Comparison of ENCODE assay signal across 9 mouse cellular contexts in the genomic region with DNA sequence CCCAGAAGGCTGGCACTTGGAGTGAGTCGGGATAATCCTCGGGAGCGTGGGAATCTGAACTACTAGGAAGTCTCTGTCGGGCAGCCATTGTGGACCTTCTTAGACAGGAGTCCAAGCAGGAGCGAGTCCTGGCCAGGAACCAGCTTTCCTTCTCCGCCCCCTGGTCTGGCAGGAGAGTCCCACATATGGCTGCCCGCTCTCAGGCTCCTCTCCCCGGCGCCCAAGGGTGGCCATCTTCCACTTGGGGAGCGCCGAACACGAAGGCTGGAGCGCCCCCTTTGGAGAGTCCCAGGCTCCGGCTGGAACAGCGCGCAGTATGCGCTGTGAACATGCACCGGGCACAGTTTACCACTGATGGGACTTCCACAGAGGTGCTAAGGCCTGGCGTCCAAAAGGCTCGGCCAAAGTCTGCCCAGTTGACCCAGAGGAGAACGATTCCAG. TPM values are rescaled to one million over a fixed set of nuclear protein-coding genes. Genes with fewer than 3 reads are reported as not detected.
DNase-seq lines count a peak whose midpoint lies in the region; ATAC-seq and TF ChIP-seq lines count a peak whose summit lies in the region.
"Had no signal": no experiment of that assay in that cellular context is flagged by ENCODE, and none has a peak within 500 bp of the region (broad histone marks: within the 10 kb centered on the region; RNA-seq: fewer than 3 reads in every experiment).

No protein-coding gene starts in this region.

- CTCF ChIA-PET in Patski (lab: Charles Lee): interaction anchor here (0.6 to 1.4 kb wide), 8 partner anchors 11 to 89 kb away, joined by 3 read pairs; partner anchors contain the start of gene Fads1

- H3K9ac ChIP-seq in hindbrain, embryonic 11.5 days (ENCODE audit: low read depth, low read length): peak overlapping the region; percentile 86
- H3K9ac ChIP-seq in lung, postnatal 0 days (replicated peaks; ENCODE audit: low read depth): peak overlapping the region; percentile 37; the same call in 1 of the 2 replicates

- H3K27ac ChIP-seq in hindbrain, embryonic 11.5 days (ENCODE audit: low read depth, low read length): peak overlapping the region; percentile 96
- H3K27ac ChIP-seq in lung, postnatal 0 days (ENCODE audit: low read length): peak overlapping the region; percentile 66

- no peaks in the 10 kb centered on the region for H3K9me3 ChIP-seq in hindbrain, embryonic 11.5 days (ENCODE audit: control insufficient read depth, low read length)
- H3K9me3 ChIP-seq in lung, postnatal 0 days (ENCODE audit: low read length): no peaks in the 10 kb centered on the region

- TF ChIP-seq EP300 in lung, postnatal 0 days (IDR thresholded peaks at IDR 0.05): no peak

- POLR2A ChIA-PET in Patski (lab: Charles Lee): interaction anchor here (0.6 to 1.6 kb wide), 2 partner anchors 21 to 38 kb away, joined by 4 to 7 read pairs; no protein-coding TSS in a partner anchor

- peak overlapping the region; percentile 75 for H3K4me2 ChIP-seq in hindbrain, embryonic 11.5 days (replicated peaks; ENCODE audit: low read depth, low read length)
- peak overlapping the region; percentile 88 for H3K4me2 ChIP-seq in lung, postnatal 0 days (replicated peaks; ENCODE audit: low read depth, low read length)

- in situ Hi-C loops in Patski (cut with MboI; ENCODE audit: low pct_unique_long_range_greater_than_20kb): no loop called here

- H3K4me3 ChIP-seq in hindbrain, embryonic 11.5 days (ENCODE audit: low read depth, low read length): peak overlapping the region; percentile 87
- peak overlapping the region; percentile 59 for H3K4me3 ChIP-seq in lung, postnatal 0 days (ENCODE audit: low read depth, low read length)

- no peaks in the 10 kb centered on the region for H3K27me3 ChIP-seq in Patski
- H3K27me3 ChIP-seq in hindbrain, embryonic 11.5 days (ENCODE audit: control insufficient read depth, insufficient read depth, low read length): no peaks in the 10 kb centered on the region
- H3K27me3 ChIP-seq in lung, postnatal 0 days (replicated peaks; ENCODE audit: insufficient read depth, low read length): no peaks in the 10 kb centered on the region

- ATAC-seq in Patski: peak; percentile 79
- peak; percentile 56 for ATAC-seq in hindbrain, embryonic 11.5 days (ENCODE audit: low FRiP score)
- ATAC-seq in lung, postnatal 0 days: peak; percentile 86

- peak; percentile 99 for TF ChIP-seq CTCF in Patski (IDR thresholded peaks at IDR 0.05)
- TF ChIP-seq CTCF in lung, postnatal 0 days (IDR thresholded peaks at IDR 0.05): peak; percentile 82

- WGBS in hindbrain, embryonic 11.5 days: under 1% methylated on average over 21 of the region's 21 CpGs
- under 1% methylated on average over 21 of the region's 21 CpGs for whole genome bisulfite sequencing in lung, postnatal 0 days

- H3K36me3 ChIP-seq in hindbrain, embryonic 11.5 days (ENCODE audit: control insufficient read depth, insufficient read depth, low read length): no peaks in the 10 kb centered on the region
- H3K36me3 ChIP-seq in lung, postnatal 0 days (ENCODE audit: insufficient read depth, low read length): no peaks in the 10 kb centered on the region

- H3K4me1 ChIP-seq in hindbrain, embryonic 11.5 days (replicated peaks; ENCODE audit: control insufficient read depth, insufficient read depth, low read length): peaks cover 13% of the 10 kb centered on the region
- H3K4me1 ChIP-seq in lung, postnatal 0 days (ENCODE audit: insufficient read depth, low read depth, low read length): no peaks in the 10 kb centered on the region

- peak; percentile 49 for DNase-seq in Patski (ENCODE audit: low read depth, low spot score)
- peak; percentile 37 for DNase-seq in cerebellum, adult 9-11 months
- DNase-seq in frontal cortex, postnatal 10 days (ENCODE audit: low spot score in 2 of 2): peak; percentile 66 to 80
- DNase-seq in hindbrain, embryonic 11.5 days (ENCODE audit: low spot score): peak; percentile 85
- peak; percentile 86 to 90 for DNase-seq in layer of hippocampus, postnatal 10 days (ENCODE audit: low spot score in 2 of 2)
- DNase-seq in lung, postnatal 0 days (ENCODE audit: low spot score): peak; percentile 92
- DNase-seq in retina, adult 2 months (ENCODE audit: low read depth, low spot score): peak; percentile 40
- peak; percentile 71 to 78 for DNase-seq in thymus, postnatal 36 days

RNA-seq across cellular contexts. Expression of gene Fads2, which starts 0.9 kb away (rescaled TPM):
- polyA plus RNA-seq in Patski (2021): 219 TPM
- polyA plus RNA-seq in hindbrain, embryonic 11.5 days (2014; fragmentation: Nextera tagmentation; extraction: Ambion mirVana): 62.9 and 63.9 TPM in 2 replicates
- total RNA-seq in layer of hippocampus, postnatal 10 days (2021): 100 to 1,000 TPM; 276 to 282 TPM
- 35.0 and 36.8 TPM in 2 replicates for polyA plus RNA-seq in lung, postnatal 0 days (2015; fragmentation: Nextera tagmentation; extraction: Ambion mirVana)

RNA-seq across cellular contexts. Expression of gene Fads3, which starts 59.3 kb away (rescaled TPM):
- polyA plus RNA-seq in Patski (2021): 227 TPM
- polyA plus RNA-seq in hindbrain, embryonic 11.5 days (2014; fragmentation: Nextera tagmentation; extraction: Ambion mirVana): 5.7 and 5.8 TPM in 2 replicates
- 10 to 100 TPM; 49.1 to 54.6 TPM for total RNA-seq in layer of hippocampus, postnatal 10 days (2021)
- polyA plus RNA-seq in lung, postnatal 0 days (2015; fragmentation: Nextera tagmentation; extraction: Ambion mirVana): 79.6 and 96.1 TPM in 2 replicates
- total RNA-seq: neutrophil, adult 5-6 weeks had no signal

Comparison
In these comparisons a context has a peak if more than half of its experiments do, and no peak if none do; other contexts are left out.
1. Peak in every context shown above with its lines: DNase-seq, ATAC-seq, H3K4me3 ChIP-seq and H3K27ac ChIP-seq.
2. DNase-seq: peak in every context shown above with its lines; median percentile 92 in lung, postnatal 0 days; 88 in layer of hippocampus, postnatal 10 days; 85 in hindbrain, embryonic 11.5 days; 74 in thymus, postnatal 36 days; 73 in frontal cortex, postnatal 10 days; 49 in Patski; 40 in retina, adult 2 months; 37 in cerebellum, adult 9-11 months.
3. RNA of gene Fads3, which starts 59.3 kb away (polyA plus RNA-seq): 227 TPM in Patski (single experiment) and 79.6 to 96.1 TPM in lung, postnatal 0 days; 5.7 to 5.8 TPM in hindbrain, embryonic 11.5 days; every median in the first group is over 10 times any median in the second.